Mouse (Mus musculus): ENCODE measurements around the gene Cped1. TPM values are rescaled to one million over a fixed set of nuclear protein-coding genes. Genes with fewer than 3 reads are reported as not detected.

Cped1 gene
- total and polyA plus RNA-seq, 2 experiments from 2014 or later, result 3.6 to 13.2 TPM

GRCm38 (mm10) chr6:22010258-22010657 is 24.5 kb downstream of the Cped1 start:
- H3K27ac ChIP-seq (ENCODE audit: low read depth), result no peak overlapping the region
- WGBS, result 87% methylated on average over 12 of the region's 12 CpGs
- ATAC-seq (ENCODE audit: insufficient read depth, low read depth), result no peak

GRCm38 (mm10) chr6:22010761-22011281 is 25.1 kb downstream of the Cped1 start:
- H3K4me1 ChIP-seq (ENCODE audit: control insufficient read depth, insufficient read depth), result no peaks in the 10 kb centered on the region
- H3K9me3 ChIP-seq (replicated peaks; ENCODE audit: control insufficient read depth, low read length), result no peaks in the 10 kb centered on the region
- TF ChIP-seq CTCF (IDR thresholded peaks at IDR 0.05; ENCODE audit: low read depth) (no peak), EP300 (IDR thresholded peaks at IDR 0.05; ENCODE audit: low read depth) (no peak)
- H3K27ac ChIP-seq (ENCODE audit: low read depth), result no peak overlapping the region
- DNase-seq (ENCODE audit: low spot score) (no peak), ATAC-seq (ENCODE audit: insufficient read depth, low read depth) (no peak)
- H3K9ac ChIP-seq (replicated peaks; ENCODE audit: low read depth, low read length), result no peak overlapping the region
- no peaks in the 10 kb centered on the region for H3K27me3 ChIP-seq (ENCODE audit: control insufficient read depth, insufficient read depth, low read length)
- H3K36me3 ChIP-seq (replicated peaks; ENCODE audit: control insufficient read depth, insufficient read depth, low read length), result no peaks in the 10 kb centered on the region
- no peak overlapping the region for H3K4me2 ChIP-seq (ENCODE audit: low read depth, low read length)
- WGBS, result 83% methylated on average over 11 of the region's 11 CpGs
- no peak overlapping the region for H3K4me3 ChIP-seq (ENCODE audit: low read depth, low read length)

More at GRCm38 (mm10) chr6:22010258-22010657, 24.5 kb downstream of the Cped1 start:
- TF ChIP-seq CTCF (IDR thresholded peaks at IDR 0.05; ENCODE audit: low read depth) (no peak), EP300 (IDR thresholded peaks at IDR 0.05; ENCODE audit: low read depth) (no peak)
- no peaks in the 10 kb centered on the region for H3K4me1 ChIP-seq (ENCODE audit: control insufficient read depth, insufficient read depth)
- H3K9ac ChIP-seq (replicated peaks; ENCODE audit: low read depth, low read length), result no peak overlapping the region
- H3K4me2 ChIP-seq (ENCODE audit: low read depth, low read length), result no peak overlapping the region
- no peak for DNase-seq (ENCODE audit: low spot score)
- H3K9me3 ChIP-seq (replicated peaks; ENCODE audit: control insufficient read depth, low read length), result no peaks in the 10 kb centered on the region
- no peak overlapping the region for H3K4me3 ChIP-seq (ENCODE audit: low read depth, low read length)
- no peaks in the 10 kb centered on the region for H3K36me3 ChIP-seq (replicated peaks; ENCODE audit: control insufficient read depth, insufficient read depth, low read length)
- H3K27me3 ChIP-seq (ENCODE audit: control insufficient read depth, insufficient read depth, low read length), result no peaks in the 10 kb centered on the region

- Histone ChIP-seq H3K27ac (ENCODE audit: low read depth) (0 out of 2 replicates have a peak overlapping the region, but pooled peaks have one; percentile 15), H3K27me3 (ENCODE audit: control insufficient read depth, insufficient read depth, low read length) (no peaks in the 10 kb centered on the region), H3K9me3 (replicated peaks; ENCODE audit: control insufficient read depth, low read length) (no peaks in the 10 kb centered on the region), H3K4me2 (ENCODE audit: low read depth, low read length) (no peak overlapping the region), H3K4me3 (ENCODE audit: low read depth, low read length) (no peak overlapping the region), H3K9ac (replicated peaks; ENCODE audit: low read depth, low read length) (no peak overlapping the region), H3K4me1 (ENCODE audit: control insufficient read depth, insufficient read depth) (no peaks in the 10 kb centered on the region), H3K36me3 (replicated peaks; ENCODE audit: control insufficient read depth, insufficient read depth, low read length) (no peaks in the 10 kb centered on the region)
- TF ChIP-seq CTCF (IDR thresholded peaks at IDR 0.05; ENCODE audit: low read depth), result no peak
- WGBS, result 30% methylated on average over 2 of the region's 2 CpGs
- peak; percentile 20; the same call in 1 of the 2 replicates for ATAC-seq (ENCODE audit: insufficient read depth, low read depth)
- no peak for DNase-seq (ENCODE audit: low spot score)
These were observed 25.8 kb downstream of the Cped1 start for GRCm38 (mm10) chr6:22011546-22011945.

GRCm38 (mm10) chr6:22012099-22012498 is 26.4 kb downstream of the Cped1 start:
- ATAC-seq (ENCODE audit: insufficient read depth, low read depth) (no peak), DNase-seq (ENCODE audit: low spot score) (no peak)
- Histone ChIP-seq H3K4me3 (ENCODE audit: low read depth, low read length) (no peak overlapping the region), H3K27me3 (ENCODE audit: control insufficient read depth, insufficient read depth, low read length) (no peaks in the 10 kb centered on the region), H3K4me1 (ENCODE audit: control insufficient read depth, insufficient read depth) (no peaks in the 10 kb centered on the region), H3K36me3 (replicated peaks; ENCODE audit: control insufficient read depth, insufficient read depth, low read length) (no peaks in the 10 kb centered on the region), H3K4me2 (ENCODE audit: low read depth, low read length) (no peak overlapping the region), H3K9ac (replicated peaks; ENCODE audit: low read depth, low read length) (no peak overlapping the region), H3K9me3 (replicated peaks; ENCODE audit: control insufficient read depth, low read length) (no peaks in the 10 kb centered on the region), H3K27ac (ENCODE audit: low read depth) (peak overlapping the region; percentile 15; the same call in 1 of the 2 replicates)
- WGBS, result 62% methylated on average over 5 of the region's 5 CpGs
- no peak for TF ChIP-seq EP300 (IDR thresholded peaks at IDR 0.05; ENCODE audit: low read depth)
- no peak for TF ChIP-seq CTCF (IDR thresholded peaks at IDR 0.05; ENCODE audit: low read depth)

GRCm38 (mm10) chr6:22012501-22012900 is 26.8 kb downstream of the Cped1 start:
- Histone ChIP-seq H3K36me3 (replicated peaks; ENCODE audit: control insufficient read depth, insufficient read depth, low read length) (no peaks in the 10 kb centered on the region), H3K4me2 (ENCODE audit: low read depth, low read length) (no peak overlapping the region), H3K4me3 (ENCODE audit: low read depth, low read length) (no peak overlapping the region), H3K4me1 (ENCODE audit: control insufficient read depth, insufficient read depth) (no peaks in the 10 kb centered on the region), H3K27ac (ENCODE audit: low read depth) (0 out of 2 replicates have a peak overlapping the region, but pooled peaks have one; percentile 15), H3K27me3 (ENCODE audit: control insufficient read depth, insufficient read depth, low read length) (no peaks in the 10 kb centered on the region), H3K9ac (replicated peaks; ENCODE audit: low read depth, low read length) (no peak overlapping the region), H3K9me3 (replicated peaks; ENCODE audit: control insufficient read depth, low read length) (no peaks in the 10 kb centered on the region)
- no peak for TF ChIP-seq EP300 (IDR thresholded peaks at IDR 0.05; ENCODE audit: low read depth)
- TF ChIP-seq CTCF (IDR thresholded peaks at IDR 0.05; ENCODE audit: low read depth), result no peak
- WGBS, result 71% methylated on average over 5 of the region's 5 CpGs
- no peak for ATAC-seq (ENCODE audit: insufficient read depth, low read depth)
- DNase-seq (ENCODE audit: low spot score), result no peak

- no peaks in the 10 kb centered on the region for H3K27me3 ChIP-seq (ENCODE audit: control insufficient read depth, insufficient read depth, low read length)
- H3K4me2 ChIP-seq (ENCODE audit: low read depth, low read length), result no peak overlapping the region
- no peak overlapping the region for H3K9ac ChIP-seq (replicated peaks; ENCODE audit: low read depth, low read length)
- H3K27ac ChIP-seq (ENCODE audit: low read depth), result no peak overlapping the region
- no peak for ATAC-seq (ENCODE audit: insufficient read depth, low read depth)
- H3K9me3 ChIP-seq (replicated peaks; ENCODE audit: control insufficient read depth, low read length), result no peaks in the 10 kb centered on the region
- H3K4me3 ChIP-seq (ENCODE audit: low read depth, low read length), result no peak overlapping the region
- no peaks in the 10 kb centered on the region for H3K4me1 ChIP-seq (ENCODE audit: control insufficient read depth, insufficient read depth)
- no peaks in the 10 kb centered on the region for H3K36me3 ChIP-seq (replicated peaks; ENCODE audit: control insufficient read depth, insufficient read depth, low read length)
- TF ChIP-seq CTCF (IDR thresholded peaks at IDR 0.05; ENCODE audit: low read depth) (no peak), EP300 (IDR thresholded peaks at IDR 0.05; ENCODE audit: low read depth) (no peak)
- DNase-seq (ENCODE audit: low spot score), result no peak
- 82% methylated on average over 3 of the region's 3 CpGs for WGBS
These were observed 27.7 kb downstream of the Cped1 start for GRCm38 (mm10) chr6:22013394-22013793.
